Mouse (Mus musculus): ENCODE measurements around the gene Mast4. TPM values are rescaled to one million over a fixed set of nuclear protein-coding genes. Genes with fewer than 3 reads are reported as not detected.

The Mast4 gene
- polyA plus RNA-seq, 1 experiment, result 3.7 TPM

- Histone ChIP-seq H3K27ac (replicated peaks; ENCODE audit: low read depth, low read length) (no peak overlapping the region), H3K4me3 (ENCODE audit: insufficient read depth, low read depth, low read length) (no peak overlapping the region), H3K4me1 (ENCODE audit: control insufficient read depth, insufficient read depth, insufficient read length, low read length) (no peaks in the 10 kb centered on the region)
Measured at GRCm38 (mm10) chr13:103238034-103238705, 96.1 kb downstream of the Mast4 start.

GRCm38 (mm10) chr13:103232171-103232570, 102.1 kb downstream of the Mast4 start:
- Histone ChIP-seq H3K4me3 (ENCODE audit: insufficient read depth, low read depth, low read length) (no peak overlapping the region), H3K4me1 (ENCODE audit: control insufficient read depth, insufficient read depth, insufficient read length, low read length) (no peaks in the 10 kb centered on the region), H3K27ac (replicated peaks; ENCODE audit: low read depth, low read length) (no peak overlapping the region)

- Histone ChIP-seq H3K27ac (replicated peaks; ENCODE audit: low read depth, low read length) (no peak overlapping the region), H3K4me1 (ENCODE audit: control insufficient read depth, insufficient read depth, insufficient read length, low read length) (no peaks in the 10 kb centered on the region), H3K4me3 (ENCODE audit: insufficient read depth, low read depth, low read length) (no peak overlapping the region)
Measured at GRCm38 (mm10) chr13:103229069-103229468, 105.2 kb downstream of the Mast4 start.

- Histone ChIP-seq H3K4me1 (ENCODE audit: control insufficient read depth, insufficient read depth, insufficient read length, low read length) (no peaks in the 10 kb centered on the region), H3K27ac (replicated peaks; ENCODE audit: low read depth, low read length) (no peak overlapping the region), H3K4me3 (ENCODE audit: insufficient read depth, low read depth, low read length) (no peak overlapping the region)
Measured at GRCm38 (mm10) chr13:103225895-103226815, 108.1 kb downstream of the Mast4 start.

- H3K4me1 ChIP-seq (ENCODE audit: control insufficient read depth, insufficient read depth, insufficient read length, low read length), result 0 out of 2 replicates have a peak, but pooled peaks cover 4% of the 10 kb centered on the region
- peak overlapping the region; percentile 61 for H3K27ac ChIP-seq (replicated peaks; ENCODE audit: low read depth, low read length)
- no peak overlapping the region for H3K4me3 ChIP-seq (ENCODE audit: insufficient read depth, low read depth, low read length)
Measured at GRCm38 (mm10) chr13:103225217-103225894, 108.9 kb downstream of the Mast4 start.

GRCm38 (mm10) chr13:103220479-103221064, 113.7 kb downstream of the Mast4 start:
- H3K27ac ChIP-seq (replicated peaks; ENCODE audit: low read depth, low read length), result peak overlapping the region; percentile 81
- H3K4me1 ChIP-seq (ENCODE audit: control insufficient read depth, insufficient read depth, insufficient read length, low read length), result 0 out of 2 replicates have a peak, but pooled peaks cover 4% of the 10 kb centered on the region
- H3K4me3 ChIP-seq (ENCODE audit: insufficient read depth, low read depth, low read length), result peak overlapping the region; percentile 43

- Histone ChIP-seq H3K4me1 (ENCODE audit: control insufficient read depth, insufficient read depth, insufficient read length, low read length) (0 out of 2 replicates have a peak, but pooled peaks cover 4% of the 10 kb centered on the region), H3K4me3 (ENCODE audit: insufficient read depth, low read depth, low read length) (no peak overlapping the region), H3K27ac (replicated peaks; ENCODE audit: low read depth, low read length) (no peak overlapping the region; the same call in 1 of the 2 replicates)
Measured at GRCm38 (mm10) chr13:103219999-103220398, 114.3 kb downstream of the Mast4 start.

- Histone ChIP-seq H3K4me3 (ENCODE audit: insufficient read depth, low read depth, low read length) (no peak overlapping the region), H3K27ac (replicated peaks; ENCODE audit: low read depth, low read length) (no peak overlapping the region), H3K4me1 (ENCODE audit: control insufficient read depth, insufficient read depth, insufficient read length, low read length) (0 out of 2 replicates have a peak, but pooled peaks cover 4% of the 10 kb centered on the region)
Measured at GRCm38 (mm10) chr13:103217486-103217885, 116.8 kb downstream of the Mast4 start.

GRCm38 (mm10) chr13:103214506-103214905, 119.8 kb downstream of the Mast4 start:
- Histone ChIP-seq H3K4me1 (ENCODE audit: control insufficient read depth, insufficient read depth, insufficient read length, low read length) (peaks cover 6% of the 10 kb centered on the region), H3K27ac (replicated peaks; ENCODE audit: low read depth, low read length) (no peak overlapping the region), H3K4me3 (ENCODE audit: insufficient read depth, low read depth, low read length) (no peak overlapping the region)

- Histone ChIP-seq H3K4me1 (ENCODE audit: control insufficient read depth, insufficient read depth, insufficient read length, low read length) (peaks cover 9% of the 10 kb centered on the region), H3K4me3 (ENCODE audit: insufficient read depth, low read depth, low read length) (0 out of 2 replicates have a peak overlapping the region, but pooled peaks have one; percentile 12), H3K27ac (replicated peaks; ENCODE audit: low read depth, low read length) (peak overlapping the region; percentile 16; the same call in 1 of the 2 replicates)
Measured at GRCm38 (mm10) chr13:103211953-103212352, 122.3 kb downstream of the Mast4 start.

- peak overlapping the region; percentile 58 for H3K27ac ChIP-seq (replicated peaks; ENCODE audit: low read depth, low read length)
- 0 out of 2 replicates have a peak overlapping the region, but pooled peaks have one; percentile 12 for H3K4me3 ChIP-seq (ENCODE audit: insufficient read depth, low read depth, low read length)
Measured at GRCm38 (mm10) chr13:103211501-103211941, 122.8 kb downstream of the Mast4 start.

GRCm38 (mm10) chr13:103210746-103211145, 123.6 kb downstream of the Mast4 start:
- Histone ChIP-seq H3K4me1 (ENCODE audit: control insufficient read depth, insufficient read depth, insufficient read length, low read length) (peaks cover 12% of the 10 kb centered on the region), H3K4me3 (ENCODE audit: insufficient read depth, low read depth, low read length) (no peak overlapping the region), H3K27ac (replicated peaks; ENCODE audit: low read depth, low read length) (peak overlapping the region; percentile 76)

More at GRCm38 (mm10) chr13:103211501-103211941, 122.8 kb downstream of the Mast4 start:
- H3K4me1 ChIP-seq (ENCODE audit: control insufficient read depth, insufficient read depth, insufficient read length, low read length), result peaks cover 11% of the 10 kb centered on the region

- no peak overlapping the region for H3K4me3 ChIP-seq (ENCODE audit: insufficient read depth, low read depth, low read length)
- peaks cover 12% of the 10 kb centered on the region for H3K4me1 ChIP-seq (ENCODE audit: control insufficient read depth, insufficient read depth, insufficient read length, low read length)
- peak overlapping the region; percentile 64; the same call in 1 of the 2 replicates for H3K27ac ChIP-seq (replicated peaks; ENCODE audit: low read depth, low read length)
Measured at GRCm38 (mm10) chr13:103207199-103207598, 127.1 kb downstream of the Mast4 start.

GRCm38 (mm10) chr13:103206644-103207043, 127.7 kb downstream of the Mast4 start:
- H3K4me1 ChIP-seq (ENCODE audit: control insufficient read depth, insufficient read depth, insufficient read length, low read length), result peaks cover 12% of the 10 kb centered on the region
- no peak overlapping the region for H3K4me3 ChIP-seq (ENCODE audit: insufficient read depth, low read depth, low read length)
- H3K27ac ChIP-seq (replicated peaks; ENCODE audit: low read depth, low read length), result peak overlapping the region; percentile 30; the same call in 1 of the 2 replicates

All from brown adipose tissue, adult 24 weeks (tissue).